Mouse (Mus musculus) limb, embryonic 15.5 days (tissue): ENCODE data around the gene Tmem45a2. TPM values are rescaled to one million over a fixed set of nuclear protein-coding genes. Genes with fewer than 3 reads are reported as not detected.
"Not testable (repeated sequence)": the region's sequence is repeated elsewhere in the genome, so short reads cannot be mapped to it uniquely, and the experiment has no call there.

Source experiments
- ATAC-seq: fragments of 200-750 bp; cut with Nextera tagmentation; 2 replicates; pipeline ENCODE4 v1.8.0; 2017; ENCODE audit warnings: low read depth, moderate TSS enrichment; ENCODE audit not compliant: insufficient number of reproducible peaks, low FRiP score, low TSS enrichment
- H3K27ac ChIP-seq: fragments of 300-500 bp; sonication (generic); 2 replicates; pipeline ENCODE4 v1.5.1; 2015; ENCODE audit warnings: moderate library complexity, mild to moderate bottlenecking, inconsistent platforms
- H3K27me3 ChIP-seq: fragments of 300-500 bp; sonication (generic); 2 replicates; pipeline ENCODE4 v1.6.1; 2015; ENCODE audit warnings: inconsistent platforms
- H3K36me3 ChIP-seq: fragments of 300-500 bp; sonication (generic); 2 replicates; pipeline ENCODE4 v1.6.1; 2015; ENCODE audit warnings: inconsistent platforms
- H3K4me1 ChIP-seq: fragments of 300-500 bp; sonication (generic); 2 replicates; pipeline ENCODE4 v1.6.1; 2015; ENCODE audit warnings: inconsistent platforms
- H3K4me2 ChIP-seq: fragments of 300-500 bp; sonication (generic); 2 replicates; pipeline ENCODE4 v1.6.1; 2015; ENCODE audit warnings: mild to moderate bottlenecking, inconsistent platforms
- H3K4me3 ChIP-seq: fragments of 300-500 bp; sonication (generic); 2 replicates; pipeline ENCODE4 v1.5.1; 2015; ENCODE audit warnings: mild to moderate bottlenecking, inconsistent platforms
- H3K9ac ChIP-seq: fragments of 300-500 bp; sonication (generic); 2 replicates; pipeline ENCODE4 v1.6.1; 2015; ENCODE audit warnings: inconsistent platforms
- H3K9me3 ChIP-seq: fragments of 300-500 bp; sonication (generic); 2 replicates; pipeline ENCODE4 v1.6.1; 2016; ENCODE audit warnings: inconsistent platforms
- WGBS: fragments of 180-500 bp; shearing (Covaris S2); methylation state at CpG from one replicate; pipeline ENCODE4 v1.1.7; 2015; 5-methylcytosine and 5-hydroxymethylcytosine counted together
- polyA plus RNA-seq: library from polyadenylated mRNA; unstranded; fragments of >200 nt; fragmentation: Nextera tagmentation; extraction: Ambion mirVana; gene quantifications from 2 replicates; pipeline ENCODE4 v1.2.1, GENCODE M21; 2015

Tmem45a2 gene
- polyA plus RNA-seq, 1 experiment from 2014 or later = not detected

DNA sequence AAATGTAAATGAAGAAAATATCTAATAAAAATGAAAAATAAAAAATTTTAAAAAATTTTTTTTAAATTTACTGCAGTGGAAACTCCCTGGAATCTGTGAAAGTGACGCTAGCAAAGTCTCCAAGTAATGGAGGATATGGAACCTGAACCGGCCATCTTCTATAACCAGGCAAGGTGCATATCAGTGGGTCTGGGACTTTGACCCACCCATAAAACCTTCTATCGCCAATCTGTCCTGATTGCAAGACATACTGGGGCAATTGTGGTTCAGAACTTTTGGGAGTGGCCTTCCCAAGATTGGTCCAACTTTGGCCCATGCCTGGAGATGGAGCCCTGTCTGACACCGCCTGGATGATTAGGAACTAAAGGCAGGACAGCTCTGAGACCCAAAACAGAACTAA lies 14.2 kb downstream of the Tmem45a2 start:
- Histone ChIP-seq H3K4me3 (no peak overlapping the region), H3K36me3 (no peaks in the 10 kb centered on the region), H3K9me3 (no peaks in the 10 kb centered on the region), H3K27ac (no peak overlapping the region), H3K27me3 (no peaks in the 10 kb centered on the region), H3K4me2 (no peak overlapping the region), H3K9ac (no peak overlapping the region), H3K4me1 (no peaks in the 10 kb centered on the region)
- no peak for ATAC-seq
- 90% methylated on average over 4 of the region's 4 CpGs for WGBS

DNA sequence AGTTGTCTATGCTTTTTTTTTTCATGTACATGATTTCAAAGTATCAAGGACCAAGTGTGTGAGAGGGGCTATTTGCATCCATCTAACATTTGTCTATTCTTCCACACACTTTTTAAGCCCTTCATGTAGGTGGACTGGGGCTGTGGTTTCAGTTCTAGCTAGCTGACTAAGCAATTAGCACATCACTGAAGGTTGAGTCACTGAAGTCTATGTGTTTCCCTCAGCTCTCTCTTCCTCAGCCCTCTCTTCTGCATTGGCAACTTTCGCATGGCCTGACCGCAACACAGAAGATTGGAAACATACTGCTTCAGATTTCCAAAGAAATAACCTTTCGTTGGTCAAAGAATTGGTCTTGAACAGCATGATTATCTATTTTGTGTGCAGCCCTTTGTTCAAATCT lies 21.2 kb downstream of the Tmem45a2 start:
- WGBS = 90% methylated on average over 3 of the region's 3 CpGs
- Histone ChIP-seq H3K9me3 (no peaks in the 10 kb centered on the region), H3K4me2 (no peak overlapping the region)

DNA sequence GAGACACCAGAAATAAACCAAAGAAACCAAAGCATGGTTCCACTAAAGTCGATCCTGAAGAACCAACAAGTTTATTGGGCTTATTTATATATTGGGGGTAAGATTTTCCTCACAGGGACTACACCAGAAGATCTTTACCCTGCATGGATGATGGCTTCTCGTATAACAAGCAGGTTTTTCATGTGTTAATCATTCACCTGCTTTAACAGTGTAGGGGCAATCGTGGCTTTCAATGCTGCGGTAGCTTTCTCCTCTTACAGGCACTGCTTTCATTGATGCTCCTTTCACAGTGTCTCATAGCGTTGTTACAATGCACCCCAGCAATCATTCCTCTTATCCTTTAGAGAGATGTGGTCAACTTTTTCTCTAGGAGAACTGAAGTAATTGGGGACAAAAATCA lies 32.6 kb downstream of the Tmem45a2 start:
- Histone ChIP-seq H3K9me3 (no peaks in the 10 kb centered on the region), H3K4me2 (no peak overlapping the region), H3K9ac (no peak overlapping the region), H3K27me3 (no peaks in the 10 kb centered on the region), H3K27ac (no peak overlapping the region), H3K4me3 (no peak overlapping the region), H3K36me3 (no peaks in the 10 kb centered on the region), H3K4me1 (no peaks in the 10 kb centered on the region)
- no peak for ATAC-seq
- 68% methylated on average over 5 of the region's 5 CpGs for WGBS

More for the DNA sequence above, 21.2 kb downstream of the Tmem45a2 start:
- no peaks in the 10 kb centered on the region for H3K36me3 ChIP-seq
- no peak for ATAC-seq
- no peaks in the 10 kb centered on the region for H3K27me3 ChIP-seq
- no peak overlapping the region for H3K4me3 ChIP-seq
- no peak overlapping the region for H3K27ac ChIP-seq
- H3K9ac ChIP-seq = no peak overlapping the region
- H3K4me1 ChIP-seq = no peaks in the 10 kb centered on the region

DNA sequence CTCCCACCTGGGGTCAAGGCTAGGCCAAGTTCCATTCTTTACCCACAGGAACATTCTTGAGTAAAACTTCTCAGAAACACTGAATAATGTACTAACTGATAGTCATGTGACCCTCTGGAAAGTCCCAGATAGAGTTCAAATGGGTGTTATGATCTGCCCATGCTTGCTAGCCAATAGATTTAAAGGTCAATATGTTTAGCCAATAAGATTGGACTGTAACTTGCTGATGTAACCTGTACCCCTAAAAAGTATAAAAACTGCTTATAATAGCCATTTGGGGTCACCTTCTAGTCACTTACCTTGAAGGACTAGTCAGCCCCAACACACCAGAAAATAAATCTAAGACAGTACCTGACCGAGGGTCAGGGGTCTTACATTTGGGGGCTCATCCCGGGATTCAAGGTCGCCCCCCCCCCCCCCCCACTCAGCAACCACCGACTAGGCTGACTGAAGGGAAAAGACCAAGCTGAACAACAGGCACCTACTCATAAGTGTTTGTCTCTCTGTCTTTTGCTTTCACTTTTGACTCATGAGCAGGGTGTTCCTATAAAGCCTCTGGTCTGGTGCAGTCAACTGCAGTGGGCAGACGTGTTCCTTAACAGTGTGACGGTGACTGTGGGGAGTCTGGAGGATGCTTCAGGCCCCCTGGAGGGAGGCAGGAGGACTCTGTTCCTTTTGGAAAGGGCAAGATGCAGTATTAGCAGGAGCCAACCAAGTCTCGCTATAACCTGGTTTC lies 40.9 kb downstream of the Tmem45a2 start:
- WGBS = 74% methylated on average over 7 of the region's 7 CpGs
- Histone ChIP-seq H3K9me3 (no peaks in the 10 kb centered on the region), H3K27me3 (no peaks in the 10 kb centered on the region), H3K9ac (no peak overlapping the region), H3K27ac (no peak overlapping the region), H3K4me3 (no peak overlapping the region), H3K4me1 (no peaks in the 10 kb centered on the region), H3K4me2 (no peak overlapping the region), H3K36me3 (no peaks in the 10 kb centered on the region)
- ATAC-seq = no peak

DNA sequence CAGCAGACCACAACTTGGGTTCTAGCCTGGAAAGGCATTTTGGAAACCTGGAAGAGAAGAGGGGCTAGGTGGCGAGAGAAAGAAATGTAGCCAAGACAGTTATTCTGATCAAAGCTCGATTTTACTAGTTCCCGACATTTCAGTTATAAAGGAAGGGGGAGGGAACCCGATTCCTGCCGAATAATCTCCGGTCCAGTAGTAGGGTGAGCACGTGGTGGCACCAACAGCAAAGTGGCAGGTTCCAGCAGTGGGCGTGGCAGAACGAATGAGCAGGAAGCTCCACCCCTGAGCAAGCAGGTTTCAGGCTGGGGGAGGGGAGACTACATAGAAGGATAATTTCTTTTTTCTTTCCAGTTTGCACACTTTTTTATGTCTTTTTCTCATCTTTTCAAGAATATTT lies 72.9 kb downstream of the Tmem45a2 start:
- not testable (repeated sequence) for H3K4me3 ChIP-seq, H3K9me3 ChIP-seq, H3K36me3 ChIP-seq, H3K27ac ChIP-seq, ATAC-seq, H3K27me3 ChIP-seq, H3K9ac ChIP-seq, H3K4me2 ChIP-seq, H3K4me1 ChIP-seq
- 89% methylated on average over 9 of the region's 9 CpGs for WGBS

Other genes with a start within 250 kb of the Tmem45a2 start
- 146 and 147 TPM in 2 replicates for gene Tmem45a, start 185.2 kb downstream of the Tmem45a2 start, polyA plus RNA-seq
- gene Lnp1, start 143.3 kb downstream of the Tmem45a2 start, polyA plus RNA-seq = 0.38 and 0.46 TPM in 2 replicates
- gene Tomm70a, start 50.3 kb upstream of the Tmem45a2 start, polyA plus RNA-seq = 29.3 and 32.7 TPM in 2 replicates
- gene Nit2, start 96.0 kb upstream of the Tmem45a2 start, polyA plus RNA-seq = 78.4 and 82.3 TPM in 2 replicates
- 34.6 and 36.3 TPM in 2 replicates for gene Tbc1d23, start 160.1 kb upstream of the Tmem45a2 start, polyA plus RNA-seq
- not detected in 2 replicates for gene Tmem30c, start 221.5 kb upstream of the Tmem45a2 start, polyA plus RNA-seq